Mouse (Mus musculus) ovary, postnatal 10 days (tissue): ENCODE results near the gene Siglech.
A peak's percentile ranks its signal among the peaks of the same experiment; 100 is the strongest.
"Not testable (repeated sequence)": the region's sequence is repeated elsewhere in the genome, so short reads cannot be mapped to it uniquely, and the experiment has no call there.

Source experiments
- DNase-seq: peaks from one replicate; pipeline ENCODE4 v3.0.0; 2022; ENCODE audit warnings: low spot score

The Siglech gene

DNA sequence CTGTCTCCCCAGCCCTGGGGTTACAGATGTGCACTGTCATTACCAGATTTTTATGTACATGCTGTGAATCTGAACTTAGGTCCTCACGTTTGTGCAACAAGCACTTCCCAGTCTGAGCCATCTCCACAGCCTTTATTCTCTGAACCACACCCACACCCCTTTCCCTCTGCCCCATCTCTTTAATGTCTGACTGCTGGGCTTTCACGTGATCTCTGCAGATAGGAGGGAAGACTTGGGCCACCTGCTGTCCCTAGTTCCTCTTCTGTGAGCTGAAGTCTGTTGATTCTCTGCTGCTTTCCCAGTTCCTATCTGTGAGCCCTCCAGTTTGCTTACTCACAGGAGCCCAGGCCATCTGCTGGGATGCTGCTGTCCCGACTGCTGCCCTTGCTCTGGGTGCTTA, at the start of gene Siglech:
Gene Siglech, plus strand, starts transcription at position 253 of the 400 bp plus-strand sequence.
- no peak for DNase-seq

GRCm38 (mm10) chr7:55722673-55723072, 45.3 kb upstream of the Siglech start:
- no peak for DNase-seq

DNA sequence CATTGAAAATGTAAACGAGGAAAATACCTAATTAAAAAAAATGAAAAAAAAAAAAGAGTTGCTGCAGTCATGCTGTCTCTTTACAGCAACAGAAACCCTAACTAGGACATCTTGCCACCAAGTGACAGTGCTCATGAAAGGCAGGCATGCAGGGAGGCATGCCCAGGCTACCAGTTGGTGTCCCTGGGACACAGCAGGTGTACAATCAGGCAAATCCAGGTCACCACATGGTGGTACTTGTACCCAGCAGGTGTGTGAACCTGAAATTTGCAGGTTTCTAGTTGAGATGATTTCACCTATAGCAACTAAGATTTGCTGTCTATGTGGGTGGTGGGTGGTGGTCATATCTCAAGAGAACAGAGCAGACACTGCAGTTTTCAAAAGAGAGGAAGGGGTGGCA, 39.1 kb upstream of the Siglech start:
- DNase-seq = no peak

DNA sequence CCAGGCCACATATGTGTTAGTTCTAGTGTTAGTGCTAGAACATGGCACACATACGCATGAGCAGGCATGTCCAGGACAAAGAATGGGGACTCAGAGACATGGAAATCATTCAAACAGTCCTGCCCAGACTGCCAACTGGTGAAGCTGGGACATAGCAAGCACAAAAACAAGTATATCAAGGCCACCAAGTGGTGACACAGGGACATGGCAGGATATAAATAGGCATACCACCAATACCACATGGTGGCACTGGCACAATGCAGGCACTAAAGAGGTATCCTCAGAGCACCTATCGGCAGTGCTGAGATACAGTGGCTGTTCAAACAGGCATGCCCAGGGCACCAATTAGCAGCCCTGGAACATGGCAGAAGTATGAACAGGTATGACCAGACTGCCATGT, 33.5 kb upstream of the Siglech start:
- DNase-seq = no peak

- DNase-seq = no peak
Observed at GRCm38 (mm10) chr7:55737125-55737912, 30.7 kb upstream of the Siglech start.

GRCm38 (mm10) chr7:55743614-55744267, 24.2 kb upstream of the Siglech start:
- no peak for DNase-seq

DNA sequence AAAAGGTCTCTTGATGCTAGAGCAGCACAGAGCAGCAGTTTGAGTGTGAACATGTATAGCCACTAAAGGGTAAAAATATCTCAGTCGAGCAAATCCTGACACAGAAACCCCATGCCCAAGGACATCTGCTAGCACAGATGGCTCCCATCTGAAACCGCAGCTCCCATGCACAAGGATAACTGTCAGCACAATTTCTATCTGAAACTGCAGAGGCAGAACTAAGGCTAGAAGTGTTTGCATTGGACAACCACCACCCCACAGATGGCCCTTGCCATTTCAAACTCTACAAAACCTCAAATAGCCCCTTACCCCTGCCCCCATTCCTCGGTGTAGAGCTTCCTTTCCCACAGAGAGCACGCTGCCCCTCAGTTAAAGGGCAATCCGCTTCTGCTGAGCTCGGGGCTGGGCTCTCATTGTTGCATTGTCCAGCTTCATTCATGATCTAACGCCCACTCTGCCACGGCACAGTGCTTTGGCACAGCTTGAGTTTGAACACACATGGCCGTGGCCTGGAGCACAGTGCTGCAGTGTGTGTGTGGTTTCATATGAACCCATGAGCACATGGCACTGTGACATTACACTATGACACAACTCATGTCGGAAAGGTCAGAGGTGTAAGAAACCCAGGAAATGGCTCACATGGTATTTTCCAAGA, 23.3 kb upstream of the Siglech start:
- DNase-seq = no peak

DNA sequence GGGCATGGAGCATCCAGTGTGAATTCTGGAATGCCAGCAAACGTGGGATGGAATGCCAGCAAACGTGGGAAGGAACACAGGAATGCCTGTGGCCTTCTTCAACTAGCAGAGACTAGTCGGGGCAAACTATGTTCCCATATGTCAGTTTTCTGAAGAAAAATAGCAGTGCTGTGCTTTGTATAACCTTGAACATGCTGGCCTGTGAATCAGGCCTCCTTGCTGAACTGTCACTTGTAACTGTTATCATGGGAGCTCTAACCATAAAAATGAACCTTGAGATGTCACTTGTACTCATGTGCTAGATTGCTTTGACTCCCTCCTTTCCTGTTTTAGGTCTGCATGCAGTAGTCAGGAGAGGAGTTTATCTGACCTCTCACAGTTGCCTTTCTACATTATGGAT, 17.1 kb upstream of the Siglech start:
- no peak for DNase-seq

DNA sequence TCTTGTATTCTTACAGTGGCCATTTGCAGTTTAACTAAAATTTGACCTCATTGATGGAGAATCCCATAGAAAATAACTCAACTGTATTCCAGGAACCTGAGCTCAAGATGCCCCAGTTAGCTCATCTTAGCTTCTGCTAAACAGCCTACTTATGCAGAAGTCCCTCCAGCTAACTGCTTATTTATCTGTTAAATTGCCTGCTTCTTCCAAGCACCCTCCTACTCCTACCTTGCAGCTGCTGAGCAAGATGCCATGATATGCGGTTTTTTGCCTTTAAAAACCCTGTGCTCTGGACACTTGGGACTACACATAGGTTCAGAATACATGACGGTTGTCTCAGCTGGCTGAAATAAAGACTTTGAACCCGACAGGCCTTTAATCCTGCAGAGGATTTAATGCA, 8.6 kb upstream of the Siglech start:
- no peak for DNase-seq

GRCm38 (mm10) chr7:55780011-55780410, 12.0 kb downstream of the Siglech start:
- DNase-seq = no peak

GRCm38 (mm10) chr7:55782493-55782892, 14.5 kb downstream of the Siglech start:
- DNase-seq = no peak

- no peak for DNase-seq
Observed at GRCm38 (mm10) chr7:55784580-55784979, 16.6 kb downstream of the Siglech start.

- DNase-seq = not testable (repeated sequence)
Observed at GRCm38 (mm10) chr7:55790586-55790985, 22.6 kb downstream of the Siglech start.

GRCm38 (mm10) chr7:55792280-55792679, 24.3 kb downstream of the Siglech start:
- no peak for DNase-seq

DNA sequence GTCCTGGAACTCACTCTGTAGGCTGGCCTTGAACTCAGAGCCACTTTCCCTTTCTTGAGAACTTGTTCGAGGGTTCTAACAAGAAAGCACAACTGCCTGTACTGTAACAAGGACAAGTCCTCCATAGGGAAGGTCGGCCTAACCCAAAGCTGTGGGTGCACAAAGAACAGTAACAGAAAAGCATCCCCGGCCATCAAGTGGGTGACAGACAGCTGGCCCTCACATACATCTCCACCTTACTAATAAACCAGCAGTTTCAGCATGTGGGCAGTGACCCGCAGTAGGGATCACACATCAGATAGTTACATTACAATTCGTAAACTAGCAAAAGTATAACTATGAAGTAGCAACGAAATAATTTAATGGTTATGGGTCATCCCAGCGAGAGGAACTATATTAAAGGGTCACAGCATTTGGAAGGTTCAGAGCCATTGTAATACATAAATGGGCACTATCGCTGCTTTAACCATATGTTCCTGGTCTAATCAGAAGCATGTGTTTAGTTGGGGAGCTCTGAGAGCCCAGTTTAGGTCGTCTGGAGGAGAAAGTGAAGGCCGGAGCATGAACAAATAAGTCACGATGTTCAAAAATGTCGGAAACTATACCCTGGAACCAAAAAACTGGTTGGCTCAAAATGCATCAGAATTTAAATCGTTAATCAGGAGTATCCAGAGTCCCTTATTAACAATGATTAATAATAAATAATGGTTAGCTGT, 25.4 kb downstream of the Siglech start:
- DNase-seq = no peak

DNA sequence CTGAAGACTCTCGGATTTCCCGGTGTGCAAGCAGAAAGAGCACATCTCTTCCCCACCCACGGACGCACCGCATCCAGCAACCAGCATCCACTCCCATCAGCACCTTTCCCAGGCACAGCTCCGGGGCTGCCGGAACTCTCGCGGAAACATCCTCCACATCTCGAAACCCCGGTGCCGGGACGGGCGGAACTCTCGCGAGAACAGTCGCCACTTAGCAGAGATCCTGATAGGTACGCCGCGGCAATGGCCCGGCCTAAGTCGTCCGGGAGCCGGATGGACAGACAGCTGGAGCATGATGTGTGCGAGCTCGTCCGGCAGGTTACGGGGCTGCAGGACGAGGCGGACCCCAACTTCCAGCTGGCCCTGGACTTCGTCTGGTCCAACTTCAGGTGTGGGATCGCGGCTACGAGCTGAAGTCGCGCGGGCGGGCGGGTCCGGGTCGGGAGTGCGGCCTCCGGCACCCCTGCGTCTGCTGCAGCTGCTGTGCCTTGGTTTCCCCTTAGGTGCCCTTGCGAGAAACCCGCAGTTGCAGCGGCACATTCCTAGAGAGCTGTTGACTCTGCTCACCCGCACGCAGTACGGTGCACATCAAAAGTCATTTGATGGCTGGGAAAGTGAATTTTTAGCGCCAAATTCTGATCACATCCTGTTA, 26.1 kb downstream of the Siglech start, which contains the start of gene Tubgcp5:
Gene Tubgcp5, plus strand, starts transcription at position 203 of the 652 bp plus-strand sequence.
- peak; percentile 89 for DNase-seq

GRCm38 (mm10) chr7:55799981-55800380, 32.0 kb downstream of the Siglech start:
- no peak for DNase-seq

DNA sequence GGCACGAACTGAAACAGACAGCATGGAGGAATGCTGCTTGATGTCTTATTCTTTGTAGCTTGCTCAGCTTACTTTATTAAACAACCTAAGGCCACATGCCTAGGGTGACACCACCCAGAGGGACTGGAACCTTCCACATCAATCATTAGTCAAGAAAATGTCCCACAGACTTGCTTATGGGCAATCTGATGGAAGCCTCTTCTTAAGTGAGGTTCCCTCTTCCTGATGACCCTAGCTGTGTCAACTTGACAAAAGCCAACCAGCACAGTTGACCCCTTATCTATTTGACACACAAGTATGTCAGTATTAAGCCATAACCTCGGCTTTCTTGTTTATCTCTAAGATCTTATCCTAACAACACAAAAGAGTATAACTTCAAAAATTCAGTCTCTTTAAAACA, 42.0 kb downstream of the Siglech start:
- DNase-seq = no peak

GRCm38 (mm10) chr7:55824468-55824867, 56.5 kb downstream of the Siglech start:
- no peak for DNase-seq

DNA sequence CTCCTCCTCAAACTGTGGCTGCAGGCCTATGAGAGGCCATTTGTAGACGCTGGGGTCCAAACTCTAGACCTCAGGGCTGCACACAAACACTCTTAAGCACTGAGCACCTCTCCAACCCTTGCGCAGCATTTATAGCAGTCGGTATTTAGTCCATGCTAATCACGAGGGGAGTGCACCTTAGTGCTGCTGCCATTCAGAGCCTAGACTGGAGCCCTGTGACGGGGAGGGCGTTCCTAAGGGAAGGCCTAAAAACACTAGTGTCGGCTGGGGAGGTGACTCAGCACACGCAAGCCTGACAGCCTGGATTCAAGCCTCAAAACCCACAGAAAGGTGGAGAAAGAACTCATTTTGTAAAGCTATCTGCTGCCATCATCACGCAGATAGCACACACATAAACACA, 59.6 kb downstream of the Siglech start:
- no peak for DNase-seq
